Mouse (Mus musculus) Patski (cell line): ENCODE results near the gene Olfr328. TPM values are rescaled to one million over a fixed set of nuclear protein-coding genes. Genes with fewer than 3 reads are reported as not detected.
"Not testable (repeated sequence)": the region's sequence is repeated elsewhere in the genome, so short reads cannot be mapped to it uniquely, and the experiment has no call there.

Source experiments
- ATAC-seq: fragments of 100-300 bp; one replicate; pipeline ENCODE4 v1.8.0; 2021
- CTCF ChIA-PET: fragments of 350-600 bp; sonication (Branson Sonifier 250); formaldehyde crosslinking; loops from one replicate; lab custom pipeline; 2022; ENCODE audit warnings: inconsistent platforms; lab: Charles Lee
- POLR2A ChIA-PET: fragments of 350-600 bp; sonication (Branson Sonifier 250); formaldehyde crosslinking; loops from one replicate; lab custom pipeline; 2022; ENCODE audit warnings: antibody characterized with exemption, inconsistent platforms; lab: Charles Lee
- DNase-seq: peaks from one replicate; pipeline ENCODE4 v3.0.0-alpha.2; 2011; ENCODE audit warnings: low read depth, low spot score
- H3K27me3 ChIP-seq: fragments of 371-371 bp; one replicate; pipeline ENCODE4 v1.5.1; 2021
- CTCF ChIP-seq: fragments of 100-300 bp; IDR thresholded peaks from one replicate; pipeline ENCODE4 v1.5.1; 2021
- in situ Hi-C: fragments of 300-500 bp; cut with MboI; formaldehyde crosslinking; loops from 3 replicates; pipeline ENCODE4 v1.11.1; 2018; ENCODE audit warnings: low pct_unique_long_range_greater_than_20kb, mixed read lengths
- polyA plus RNA-seq: library from polyadenylated mRNA; unstranded; gene quantifications from one replicate; pipeline ENCODE4 v1.2.3, GENCODE M21; 2021

Olfr328 gene
- polyA plus RNA-seq, 1 experiment from 2014 or later, result not detected

- no peak for DNase-seq
- H3K27me3 ChIP-seq, result peaks cover 15% of the 10 kb centered on the region
These were observed 15.0 kb upstream of the Olfr328 start, which contains the start of gene Olfr224 for GRCm38 (mm10) chr11:58570405-58570804. Gene Olfr224 (minus strand): TSS chr11:58570553.

GRCm38 (mm10) chr11:58546322-58546721 lies 9.1 kb downstream of the Olfr328 start, which contains the start of gene Olfr329-ps:
Gene Olfr329-ps (minus strand): TSS chr11:58546422.
- ATAC-seq (no peak), DNase-seq (no peak)
- TF ChIP-seq CTCF, result no peak
- POLR2A ChIA-PET, result no interaction called here
- in situ Hi-C loops, result no loop called here
- peaks cover 29% of the 10 kb centered on the region for H3K27me3 ChIP-seq
- CTCF ChIA-PET, result no interaction called here

More at GRCm38 (mm10) chr11:58570405-58570804, 15.0 kb upstream of the Olfr328 start, which contains the start of gene Olfr224:
- POLR2A ChIA-PET, result interaction anchor here (0.6 kb wide), 1 partner anchor 178 kb away, joined by 5 read pairs; no protein-coding TSS in a partner anchor
- ATAC-seq, result no peak
- CTCF ChIA-PET, result no interaction called here
- in situ Hi-C loops, result no loop called here
- TF ChIP-seq CTCF, result no peak

GRCm38 (mm10) chr11:58534736-58535135 lies 20.7 kb downstream of the Olfr328 start, which contains the start of gene Olfr330:
Gene Olfr330 (minus strand): TSS chr11:58534836.
- peaks cover 19% of the 10 kb centered on the region for H3K27me3 ChIP-seq
- CTCF ChIA-PET, DNase-seq, ATAC-seq, POLR2A ChIA-PET, in situ Hi-C loops: not testable (repeated sequence)

- DNase-seq, H3K27me3 ChIP-seq, ATAC-seq, CTCF ChIA-PET, in situ Hi-C loops, POLR2A ChIA-PET: not testable (repeated sequence)
These were observed 35.7 kb downstream of the Olfr328 start for GRCm38 (mm10) chr11:58519756-58520155.

- H3K27me3 ChIP-seq, CTCF ChIA-PET, ATAC-seq, DNase-seq, POLR2A ChIA-PET, in situ Hi-C loops: not testable (repeated sequence)
These were observed 36.5 kb downstream of the Olfr328 start for GRCm38 (mm10) chr11:58518916-58519315.

GRCm38 (mm10) chr11:58509058-58509457 lies 46.4 kb downstream of the Olfr328 start:
- POLR2A ChIA-PET, in situ Hi-C loops, H3K27me3 ChIP-seq, DNase-seq, ATAC-seq, CTCF ChIA-PET: not testable (repeated sequence)

GRCm38 (mm10) chr11:58502472-58502871 lies 53.0 kb downstream of the Olfr328 start, which contains the start of gene Olfr331:
Gene Olfr331 (minus strand): TSS chr11:58502572.
- ATAC-seq, CTCF ChIA-PET, POLR2A ChIA-PET, DNase-seq, H3K27me3 ChIP-seq: not testable (repeated sequence)
- in situ Hi-C loops, result loop anchor here (5.0 kb wide), 1 partner anchor 105 kb away; no protein-coding TSS in a partner anchor

Other genes with a start within 250 kb of the Olfr328 start
- 25.0 TPM for gene Zfp692, start 248.6 kb downstream of the Olfr328 start, polyA plus RNA-seq
- gene Zfp672, start 225.3 kb downstream of the Olfr328 start, polyA plus RNA-seq, result 23.1 TPM
- gene Sh3bp5l, start 224.9 kb downstream of the Olfr328 start, polyA plus RNA-seq, result 55.4 TPM
- gene Lypd8, start 176.6 kb downstream of the Olfr328 start, polyA plus RNA-seq, result not detected
- gene 1810065E05Rik, start 134.5 kb downstream of the Olfr328 start, polyA plus RNA-seq, result 13.8 TPM
- 0.04 TPM for gene Gm12253, start 123.1 kb downstream of the Olfr328 start, polyA plus RNA-seq
- not detected for gene Lypd9, start 102.7 kb downstream of the Olfr328 start, polyA plus RNA-seq
- gene Olfr30, start 93.4 kb downstream of the Olfr328 start, polyA plus RNA-seq, result 0.05 TPM
- 0.03 TPM for gene Olfr332, start 63.1 kb downstream of the Olfr328 start, polyA plus RNA-seq
- gene Olfr331, start 53.1 kb downstream of the Olfr328 start, polyA plus RNA-seq, result not detected
- not detected for gene Olfr330, start 20.8 kb downstream of the Olfr328 start, polyA plus RNA-seq
- gene Olfr329-ps, start 9.2 kb downstream of the Olfr328 start, polyA plus RNA-seq, result not detected
- not detected for gene Olfr224, start 14.9 kb upstream of the Olfr328 start, polyA plus RNA-seq
- not detected for gene Olfr325, start 22.1 kb upstream of the Olfr328 start, polyA plus RNA-seq
- gene Olfr324, start 39.5 kb upstream of the Olfr328 start, polyA plus RNA-seq, result 0.08 TPM
- 0.42 TPM for gene 2210407C18Rik, start 60.4 kb upstream of the Olfr328 start, polyA plus RNA-seq
- not detected for gene Olfr323, start 74.9 kb upstream of the Olfr328 start, polyA plus RNA-seq
- 0.04 TPM for gene Trim58, start 84.8 kb upstream of the Olfr328 start, polyA plus RNA-seq
- gene Olfr322, start 103.1 kb upstream of the Olfr328 start, polyA plus RNA-seq, result not detected
- gene Olfr320, start 125.5 kb upstream of the Olfr328 start, polyA plus RNA-seq, result not detected
- gene Olfr319, start 143.5 kb upstream of the Olfr328 start, polyA plus RNA-seq, result not detected
- gene Olfr318, start 168.4 kb upstream of the Olfr328 start, polyA plus RNA-seq, result 0.03 TPM
- gene Olfr317, start 183.6 kb upstream of the Olfr328 start, polyA plus RNA-seq, result not detected
- not detected for gene Olfr316, start 197.1 kb upstream of the Olfr328 start, polyA plus RNA-seq
- not detected for gene Olfr315, start 217.6 kb upstream of the Olfr328 start, polyA plus RNA-seq
- not detected for gene Olfr314, start 227.3 kb upstream of the Olfr328 start, polyA plus RNA-seq
- not detected for gene Fam183b, start 246.3 kb upstream of the Olfr328 start, polyA plus RNA-seq